Mouse (Mus musculus): Measurements from ENCODE around the gene Syt14. TPM values are rescaled to one million over a fixed set of nuclear protein-coding genes. Genes with fewer than 3 reads are reported as not detected.

Gene Syt14
- total and polyA plus RNA-seq, 3 experiments, result 1.8 to 2.4 TPM; not detected in 1

GRCm38 (mm10) chr1:192962323-192962722, 73.3 kb downstream of the Syt14 start:
- DNase-seq (ENCODE audit: low read depth, low spot score), result no peak
- Histone ChIP-seq H3K79me2 (ENCODE audit: control insufficient read depth, insufficient read depth, low read length, poor library complexity) (no peaks in the 10 kb centered on the region), H3K36me3 (ENCODE audit: control insufficient read depth in 1 of 2, insufficient read depth in 2 of 2, low read length in 2 of 2) (no peaks in the 10 kb centered on the region), H3K4me3 (ENCODE audit: control insufficient read depth in 1 of 2, insufficient read depth in 1 of 2, low read depth in 2 of 2, low read length in 2 of 2) (no peak overlapping the region), H3K27ac (ENCODE audit: control insufficient read depth, low read depth, low read length) (no peak overlapping the region), H3K27me3 (ENCODE audit: control insufficient read depth in 1 of 2, insufficient read depth in 2 of 2, low read length in 2 of 2) (no peaks in the 10 kb centered on the region), H3K9ac (ENCODE audit: control insufficient read depth, low read depth, low read length, poor library complexity, severe bottlenecking) (no peak overlapping the region), H3K4me1 (ENCODE audit: control insufficient read depth in 1 of 2, insufficient read depth in 2 of 2, low read length in 2 of 2) (no peaks in the 10 kb centered on the region), H3K9me3 (replicated peaks; ENCODE audit: insufficient read depth, low read length) (no peaks in the 10 kb centered on the region)
- no peak for TF ChIP-seq NELFE (IDR thresholded peaks at IDR 0.05; ENCODE audit: low read depth, low read length)
- no peak for TF ChIP-seq E2F4 (IDR thresholded peaks at IDR 0.05; ENCODE audit: borderline replicate concordance, low read depth, low read length)
- no peak for TF ChIP-seq EP300 (IDR thresholded peaks at IDR 0.05; ENCODE audit: low read depth in 1 of 2, low read length in 2 of 2)
- TF ChIP-seq RCOR1 (IDR thresholded peaks at IDR 0.05; ENCODE audit: low read depth, low read length), result no peak
- no peak for TF ChIP-seq MYC (IDR thresholded peaks at IDR 0.05; ENCODE audit: low read depth, low read length)

- no peak for DNase-seq (ENCODE audit: low read depth, low spot score)
Measured at GRCm38 (mm10) chr1:192947839-192948173, 87.8 kb downstream of the Syt14 start.

GRCm38 (mm10) chr1:192947170-192947838, 88.3 kb downstream of the Syt14 start:
- Histone ChIP-seq H3K27me3 (ENCODE audit: control insufficient read depth in 1 of 2, insufficient read depth in 2 of 2, low read length in 2 of 2) (no peaks in the 10 kb centered on the region), H3K4me3 (ENCODE audit: control insufficient read depth in 1 of 2, insufficient read depth in 1 of 2, low read depth in 2 of 2, low read length in 2 of 2) (no peak overlapping the region), H3K36me3 (ENCODE audit: control insufficient read depth in 1 of 2, insufficient read depth in 2 of 2, low read length in 2 of 2) (no peaks in the 10 kb centered on the region; a peak in 1 of 4 replicates), H3K79me2 (ENCODE audit: control insufficient read depth, insufficient read depth, low read length, poor library complexity) (no peaks in the 10 kb centered on the region), H3K9me3 (replicated peaks; ENCODE audit: insufficient read depth, low read length) (no peaks in the 10 kb centered on the region), H3K4me1 (ENCODE audit: control insufficient read depth in 1 of 2, insufficient read depth in 2 of 2, low read length in 2 of 2) (no peaks in the 10 kb centered on the region), H3K9ac (ENCODE audit: control insufficient read depth, low read depth, low read length, poor library complexity, severe bottlenecking) (no peak overlapping the region), H3K27ac (ENCODE audit: control insufficient read depth, low read depth, low read length) (no peak overlapping the region)
- no peak for DNase-seq (ENCODE audit: low read depth, low spot score)
- TF ChIP-seq RCOR1 (IDR thresholded peaks at IDR 0.05; ENCODE audit: low read depth, low read length), result no peak
- TF ChIP-seq ELF1 (IDR thresholded peaks at IDR 0.05; ENCODE audit: low read depth, low read length), result no peak
- TF ChIP-seq POLR2AphosphoS5 (IDR thresholded peaks at IDR 0.05; ENCODE audit: borderline replicate concordance, low read depth, low read length), result no peak
- no peak for TF ChIP-seq ETS1 (IDR thresholded peaks at IDR 0.05; ENCODE audit: low read depth, low read length)
- TF ChIP-seq MEF2A (IDR thresholded peaks at IDR 0.05; ENCODE audit: extremely low read depth, insufficient replicate concordance, low read depth, low read length, poor library complexity, severe bottlenecking), result no peak
- no peak for TF ChIP-seq GATA1 (IDR thresholded peaks at IDR 0.05; ENCODE audit: low read depth, low read length)
- TF ChIP-seq USF2 (IDR thresholded peaks at IDR 0.05; ENCODE audit: borderline replicate concordance in 1 of 2, insufficient read depth in 1 of 2, low read depth in 1 of 2, low read length in 2 of 2), result no peak
- TF ChIP-seq MXI1 (IDR thresholded peaks at IDR 0.05; ENCODE audit: low read depth, low read length), result no peak
- no peak for TF ChIP-seq CTCF (IDR thresholded peaks at IDR 0.05 in 2 of 3, conservative IDR thresholded peaks at IDR 0.05 in 1 of 3; ENCODE audit: control insufficient read depth in 1 of 3, insufficient read depth in 1 of 3, low read depth in 2 of 3, low read length in 3 of 3, poor library complexity in 1 of 3, severe bottlenecking in 1 of 3)
- no peak for TF ChIP-seq NRF1 (IDR thresholded peaks at IDR 0.05; ENCODE audit: insufficient read depth, low read depth, low read length, poor library complexity, severe bottlenecking)
- TF ChIP-seq MAZ (IDR thresholded peaks at IDR 0.05; ENCODE audit: low read depth, low read length), result no peak
- TF ChIP-seq KAT2A (conservative IDR thresholded peaks at IDR 0.05; ENCODE audit: low read depth, low read length), result no peak
- no peak for TF ChIP-seq ZNF384 (IDR thresholded peaks at IDR 0.05; ENCODE audit: low read depth, low read length)
- TF ChIP-seq MAX (IDR thresholded peaks at IDR 0.05; ENCODE audit: low read length), result no peak
- TF ChIP-seq ZKSCAN1 (IDR thresholded peaks at IDR 0.05; ENCODE audit: low read depth, low read length), result no peak
- TF ChIP-seq RAD21 (IDR thresholded peaks at IDR 0.05; ENCODE audit: low read depth, low read length), result no peak
- no peak for TF ChIP-seq JUND (IDR thresholded peaks at IDR 0.05; ENCODE audit: low read depth, low read length)

More at GRCm38 (mm10) chr1:192947839-192948173, 87.8 kb downstream of the Syt14 start:
- Histone ChIP-seq H3K4me1 (ENCODE audit: control insufficient read depth in 1 of 2, insufficient read depth in 2 of 2, low read length in 2 of 2) (no peaks in the 10 kb centered on the region), H3K4me3 (ENCODE audit: control insufficient read depth in 1 of 2, insufficient read depth in 1 of 2, low read depth in 2 of 2, low read length in 2 of 2) (no peak overlapping the region), H3K27ac (ENCODE audit: control insufficient read depth, low read depth, low read length) (no peak overlapping the region), H3K79me2 (ENCODE audit: control insufficient read depth, insufficient read depth, low read length, poor library complexity) (no peaks in the 10 kb centered on the region), H3K36me3 (ENCODE audit: control insufficient read depth in 1 of 2, insufficient read depth in 2 of 2, low read length in 2 of 2) (no peaks in the 10 kb centered on the region), H3K9ac (ENCODE audit: control insufficient read depth, low read depth, low read length, poor library complexity, severe bottlenecking) (no peak overlapping the region), H3K27me3 (ENCODE audit: control insufficient read depth in 1 of 2, insufficient read depth in 2 of 2, low read length in 2 of 2) (no peaks in the 10 kb centered on the region), H3K9me3 (replicated peaks; ENCODE audit: insufficient read depth, low read length) (no peaks in the 10 kb centered on the region)
- TF ChIP-seq ETS1 (IDR thresholded peaks at IDR 0.05; ENCODE audit: low read depth, low read length), result no peak
- no peak for TF ChIP-seq EP300 (IDR thresholded peaks at IDR 0.05; ENCODE audit: low read depth in 1 of 2, low read length in 2 of 2)
- no peak for TF ChIP-seq USF2 (IDR thresholded peaks at IDR 0.05; ENCODE audit: borderline replicate concordance in 1 of 2, insufficient read depth in 1 of 2, low read depth in 1 of 2, low read length in 2 of 2)
- TF ChIP-seq ZMIZ1 (IDR thresholded peaks at IDR 0.05; ENCODE audit: low read depth, low read length), result no peak
- TF ChIP-seq ZNF384 (IDR thresholded peaks at IDR 0.05; ENCODE audit: low read depth, low read length), result no peak
- no peak for TF ChIP-seq ELF1 (IDR thresholded peaks at IDR 0.05; ENCODE audit: low read depth, low read length)
- no peak for TF ChIP-seq USF1 (IDR thresholded peaks at IDR 0.05; ENCODE audit: low read depth, low read length)
- TF ChIP-seq POLR2AphosphoS5 (IDR thresholded peaks at IDR 0.05; ENCODE audit: borderline replicate concordance, low read depth, low read length), result no peak
- TF ChIP-seq MEF2A (IDR thresholded peaks at IDR 0.05; ENCODE audit: extremely low read depth, insufficient replicate concordance, low read depth, low read length, poor library complexity, severe bottlenecking), result no peak
- no peak for TF ChIP-seq CHD2 (IDR thresholded peaks at IDR 0.05; ENCODE audit: low read length)
- no peak for TF ChIP-seq RCOR1 (IDR thresholded peaks at IDR 0.05; ENCODE audit: low read depth, low read length)
- TF ChIP-seq RAD21 (IDR thresholded peaks at IDR 0.05; ENCODE audit: low read depth, low read length), result no peak
